Mouse (Mus musculus): ENCODE measurements around the gene Prm2. TPM values are rescaled to one million over a fixed set of nuclear protein-coding genes. Genes with fewer than 3 reads are reported as not detected.

The Prm2 gene
- polyA plus RNA-seq, 1 experiment from 2014 or later = not detected

- Histone ChIP-seq H3K4me3 (ENCODE audit: low read length) (no peak within 1 kb of the TSS), H3K27me3 (replicated peaks; ENCODE audit: control insufficient read depth, insufficient read depth, low read length) (no peaks in the 10 kb centered on the region)
These were observed 7.7 kb downstream of the Prm2 start, which contains the start of gene Tnp2 for GRCm38 (mm10) chr16:10788271-10788670. Gene Tnp2, minus strand, starts transcription at chr16:10788660.

GRCm38 (mm10) chr16:10787548-10788058 is 8.3 kb downstream of the Prm2 start:
- no peaks in the 10 kb centered on the region for H3K9me3 ChIP-seq (ENCODE audit: control insufficient read depth, low read length)
- H3K4me1 ChIP-seq (ENCODE audit: control insufficient read depth, insufficient read depth, low read depth, low read length) = peaks cover 8% of the 10 kb centered on the region
- H3K4me3 ChIP-seq (ENCODE audit: low read length) = no peak overlapping the region
- no peak overlapping the region for H3K4me2 ChIP-seq (ENCODE audit: low read length)
- H3K27ac ChIP-seq (ENCODE audit: low read depth, low read length) = no peak overlapping the region
- H3K36me3 ChIP-seq (ENCODE audit: control insufficient read depth, insufficient read depth, low read length) = no peaks in the 10 kb centered on the region
- 80% methylated on average over 7 of the region's 7 CpGs for WGBS
- no peaks in the 10 kb centered on the region for H3K27me3 ChIP-seq (replicated peaks; ENCODE audit: control insufficient read depth, insufficient read depth, low read length)
- H3K9ac ChIP-seq (ENCODE audit: low read depth, low read length) = no peak overlapping the region
- ATAC-seq = no peak

More at GRCm38 (mm10) chr16:10788271-10788670, 7.7 kb downstream of the Prm2 start, which contains the start of gene Tnp2:
- peaks cover 8% of the 10 kb centered on the region for H3K4me1 ChIP-seq (ENCODE audit: control insufficient read depth, insufficient read depth, low read depth, low read length)
- no peak within 1 kb of the TSS for H3K9ac ChIP-seq (ENCODE audit: low read depth, low read length)
- H3K4me2 ChIP-seq (ENCODE audit: low read length) = no peak within 1 kb of the TSS
- ATAC-seq = no peak
- H3K27ac ChIP-seq (ENCODE audit: low read depth, low read length) = no peak within 1 kb of the TSS
- no peaks in the 10 kb centered on the region for H3K36me3 ChIP-seq (ENCODE audit: control insufficient read depth, insufficient read depth, low read length)
- H3K9me3 ChIP-seq (ENCODE audit: control insufficient read depth, low read length) = no peaks in the 10 kb centered on the region
- 55% methylated on average over 16 of the region's 16 CpGs for WGBS

GRCm38 (mm10) chr16:10786782-10787547 is 9.0 kb downstream of the Prm2 start:
- H3K27ac ChIP-seq (ENCODE audit: low read depth, low read length) = 0 out of 2 replicates have a peak overlapping the region, but pooled peaks have one; percentile 96
- 55% methylated on average over 4 of the region's 4 CpGs for WGBS
- H3K4me1 ChIP-seq (ENCODE audit: control insufficient read depth, insufficient read depth, low read depth, low read length) = peaks cover 12% of the 10 kb centered on the region
- ATAC-seq = no peak
- no peaks in the 10 kb centered on the region for H3K9me3 ChIP-seq (ENCODE audit: control insufficient read depth, low read length)
- H3K4me3 ChIP-seq (ENCODE audit: low read length) = no peak overlapping the region
- no peaks in the 10 kb centered on the region for H3K36me3 ChIP-seq (ENCODE audit: control insufficient read depth, insufficient read depth, low read length)
- no peaks in the 10 kb centered on the region for H3K27me3 ChIP-seq (replicated peaks; ENCODE audit: control insufficient read depth, insufficient read depth, low read length)
- no peak overlapping the region for H3K9ac ChIP-seq (ENCODE audit: low read depth, low read length)
- no peak overlapping the region; the same call in 1 of the 2 replicates for H3K4me2 ChIP-seq (ENCODE audit: low read length)

- H3K27ac ChIP-seq (ENCODE audit: low read depth, low read length) = peak overlapping the region; percentile 96
- H3K9ac ChIP-seq (ENCODE audit: low read depth, low read length) = peak overlapping the region; percentile 86
- peak; percentile 40 for ATAC-seq
- 1% methylated on average over 9 of the region's 9 CpGs for WGBS
- H3K4me3 ChIP-seq (ENCODE audit: low read length) = peak overlapping the region; percentile 79
- H3K4me1 ChIP-seq (ENCODE audit: control insufficient read depth, insufficient read depth, low read depth, low read length) = peaks cover 12% of the 10 kb centered on the region
- no peaks in the 10 kb centered on the region for H3K9me3 ChIP-seq (ENCODE audit: control insufficient read depth, low read length)
- no peaks in the 10 kb centered on the region for H3K36me3 ChIP-seq (ENCODE audit: control insufficient read depth, insufficient read depth, low read length)
- H3K27me3 ChIP-seq (replicated peaks; ENCODE audit: control insufficient read depth, insufficient read depth, low read length) = no peaks in the 10 kb centered on the region
- peak overlapping the region; percentile 99 for H3K4me2 ChIP-seq (ENCODE audit: low read length)
These were observed 9.6 kb downstream of the Prm2 start for GRCm38 (mm10) chr16:10786288-10786687.

- no peaks in the 10 kb centered on the region for H3K9me3 ChIP-seq (ENCODE audit: control insufficient read depth, low read length)
- H3K27ac ChIP-seq (ENCODE audit: low read depth, low read length) = peak within 1 kb of the TSS; percentile 96
- peak within 1 kb of the TSS; percentile 79 for H3K4me3 ChIP-seq (ENCODE audit: low read length)
- H3K9ac ChIP-seq (ENCODE audit: low read depth, low read length) = peak within 1 kb of the TSS; percentile 86
- ATAC-seq = peak; percentile 92
- H3K4me2 ChIP-seq (ENCODE audit: low read length) = peak within 1 kb of the TSS; percentile 99
- H3K36me3 ChIP-seq (ENCODE audit: control insufficient read depth, insufficient read depth, low read length) = no peaks in the 10 kb centered on the region
- WGBS = under 1% methylated on average over 55 of the region's 59 CpGs
- H3K27me3 ChIP-seq (replicated peaks; ENCODE audit: control insufficient read depth, insufficient read depth, low read length) = no peaks in the 10 kb centered on the region
- H3K4me1 ChIP-seq (ENCODE audit: control insufficient read depth, insufficient read depth, low read depth, low read length) = peaks cover 12% of the 10 kb centered on the region
These were observed 10.3 kb downstream of the Prm2 start, which contains the start of gene Socs1 for GRCm38 (mm10) chr16:10785371-10786231. Gene Socs1, minus strand, starts transcription at chr16:10785536.

- Histone ChIP-seq H3K4me1 (ENCODE audit: control insufficient read depth, insufficient read depth, low read depth, low read length) (peaks cover 12% of the 10 kb centered on the region), H3K9ac (ENCODE audit: low read depth, low read length) (peak overlapping the region; percentile 86), H3K27me3 (replicated peaks; ENCODE audit: control insufficient read depth, insufficient read depth, low read length) (no peaks in the 10 kb centered on the region), H3K4me3 (ENCODE audit: low read length) (peak overlapping the region; percentile 79), H3K36me3 (ENCODE audit: control insufficient read depth, insufficient read depth, low read length) (no peaks in the 10 kb centered on the region), H3K4me2 (ENCODE audit: low read length) (peak overlapping the region; percentile 99), H3K27ac (ENCODE audit: low read depth, low read length) (peak overlapping the region; percentile 96), H3K9me3 (ENCODE audit: control insufficient read depth, low read length) (no peaks in the 10 kb centered on the region)
- 0% methylated on average over 34 of the region's 55 CpGs for WGBS
- ATAC-seq = peak; percentile 91
These were observed 11.1 kb downstream of the Prm2 start for GRCm38 (mm10) chr16:10784793-10785370.

- H3K36me3 ChIP-seq (ENCODE audit: control insufficient read depth, insufficient read depth, low read length) = no peaks in the 10 kb centered on the region
- H3K9ac ChIP-seq (ENCODE audit: low read depth, low read length) = peak overlapping the region; percentile 86
- WGBS = 2% methylated on average over 81 of the region's 81 CpGs
- no peak for ATAC-seq
- peak overlapping the region; percentile 79 for H3K4me3 ChIP-seq (ENCODE audit: low read length)
- H3K27me3 ChIP-seq (replicated peaks; ENCODE audit: control insufficient read depth, insufficient read depth, low read length) = no peaks in the 10 kb centered on the region
- no peaks in the 10 kb centered on the region for H3K9me3 ChIP-seq (ENCODE audit: control insufficient read depth, low read length)
- H3K27ac ChIP-seq (ENCODE audit: low read depth, low read length) = peak overlapping the region; percentile 96
- H3K4me2 ChIP-seq (ENCODE audit: low read length) = peak overlapping the region; percentile 99
- peaks cover 12% of the 10 kb centered on the region for H3K4me1 ChIP-seq (ENCODE audit: control insufficient read depth, insufficient read depth, low read depth, low read length)
These were observed 11.8 kb downstream of the Prm2 start for GRCm38 (mm10) chr16:10783883-10784792.

- Histone ChIP-seq H3K9ac (ENCODE audit: low read depth, low read length) (no peak overlapping the region), H3K27ac (ENCODE audit: low read depth, low read length) (no peak overlapping the region), H3K4me3 (ENCODE audit: low read length) (peak overlapping the region; percentile 79; the same call in 1 of the 2 replicates)
These were observed 12.5 kb downstream of the Prm2 start for GRCm38 (mm10) chr16:10783451-10783850.

More at GRCm38 (mm10) chr16:10783451-10783850, 12.5 kb downstream of the Prm2 start:
- 76% methylated on average over 8 of the region's 8 CpGs for WGBS
- Histone ChIP-seq H3K4me1 (ENCODE audit: control insufficient read depth, insufficient read depth, low read depth, low read length) (peaks cover 12% of the 10 kb centered on the region), H3K27me3 (replicated peaks; ENCODE audit: control insufficient read depth, insufficient read depth, low read length) (no peaks in the 10 kb centered on the region), H3K4me2 (ENCODE audit: low read length) (peak overlapping the region; percentile 99), H3K9me3 (ENCODE audit: control insufficient read depth, low read length) (no peaks in the 10 kb centered on the region), H3K36me3 (ENCODE audit: control insufficient read depth, insufficient read depth, low read length) (no peaks in the 10 kb centered on the region)
- ATAC-seq = no peak
